Mouse (Mus musculus) limb, embryonic 14.5 days (tissue): ENCODE results near the gene Strip1. TPM values are rescaled to one million over a fixed set of nuclear protein-coding genes. Genes with fewer than 3 reads are reported as not detected.

Source experiments
- ATAC-seq: fragments of 200-750 bp; cut with Nextera tagmentation; 2 replicates; pipeline ENCODE4 v1.8.0; 2017; ENCODE audit warnings: low read depth, moderate number of reproducible peaks, moderate TSS enrichment; ENCODE audit not compliant: low FRiP score
- DNase-seq: peaks from one replicate; pipeline ENCODE4 v3.0.0-alpha.2; 2015; ENCODE audit warnings: low spot score
- H3K27ac ChIP-seq: fragments of 300-500 bp; sonication (generic); replicated peaks from 2 replicates; pipeline ENCODE4 v1.5.1; 2014; ENCODE audit warnings: low read depth, mild to moderate bottlenecking, low read length, moderate library complexity, mixed read lengths
- H3K27me3 ChIP-seq: fragments of 300-500 bp; sonication (generic); 2 replicates; pipeline ENCODE4 v1.6.1; 2014; ENCODE audit warnings: low read length, mixed read lengths; ENCODE audit not compliant: control insufficient read depth, insufficient read depth
- H3K36me3 ChIP-seq: fragments of 300-500 bp; sonication (generic); 2 replicates; pipeline ENCODE4 v1.6.1; 2014; ENCODE audit warnings: mild to moderate bottlenecking, low read length, moderate library complexity, mixed read lengths; ENCODE audit not compliant: control insufficient read depth, insufficient read depth
- H3K4me1 ChIP-seq: fragments of 300-500 bp; sonication (generic); 2 replicates; pipeline ENCODE4 v1.6.1; 2014; ENCODE audit warnings: antibody characterized with exemption, low read length, mixed read lengths; ENCODE audit not compliant: control insufficient read depth, insufficient read depth
- H3K4me2 ChIP-seq: fragments of 300-500 bp; sonication (generic); replicated peaks from 2 replicates; pipeline ENCODE4 v1.6.1; 2014; ENCODE audit warnings: low read depth, mild to moderate bottlenecking, low read length, moderate library complexity; ENCODE audit not compliant: severe bottlenecking
- H3K4me3 ChIP-seq: fragments of 300-500 bp; sonication (generic); replicated peaks from 2 replicates; pipeline ENCODE4 v1.5.1; 2014; ENCODE audit warnings: low read length
- H3K9ac ChIP-seq: fragments of 300-500 bp; sonication (generic); 2 replicates; pipeline ENCODE4 v1.6.1; 2014; ENCODE audit warnings: mild to moderate bottlenecking, low read depth, low read length, moderate library complexity; ENCODE audit not compliant: severe bottlenecking
- H3K9me3 ChIP-seq: fragments of 300-500 bp; sonication (generic); 2 replicates; pipeline ENCODE4 v1.6.1; 2016; ENCODE audit warnings: low read length; ENCODE audit not compliant: control insufficient read depth
- POLR2A ChIP-seq: fragments of 200-500 bp; IDR thresholded peaks from 2 replicates; pipeline ENCODE4 v1.8.0; 2012; ENCODE audit warnings: inconsistent platforms, mild to moderate bottlenecking, moderate library complexity, borderline replicate concordance; ENCODE audit not compliant: insufficient read depth, insufficient read length; ENCODE audit errors: extremely low read depth
- WGBS: fragments of 180-500 bp; shearing (Covaris S2); extraction: QIAGEN DNeasy Blood & Tissue Kit; methylation state at CpG from one replicate; pipeline ENCODE4 v1.1.7; 2014; 5-methylcytosine and 5-hydroxymethylcytosine counted together
- polyA plus RNA-seq, 2 experiments: library from polyadenylated mRNA; depleted of rRNA in 1 of 2; stranded (reverse) in 1 of 2; unstranded in 1 of 2; fragments of >200 nt; fragmentation: Nextera tagmentation in 1 of 2; extraction: Ambion mirVana in 1 of 2; gene quantifications; 2 replicates each; pipeline versions ENCODE4 v1.2.1 to v1.2.3; 2012 to 2014

Strip1 gene
- polyA plus RNA-seq, 2 experiments, result 59.7 to 74.1 TPM

- Histone ChIP-seq H3K9ac (no peak overlapping the region), H3K36me3 (no peaks in the 10 kb centered on the region), H3K4me3 (peak overlapping the region; percentile 54), H3K4me2 (peak overlapping the region; percentile 93), H3K27me3 (peaks cover 45% of the 10 kb centered on the region), H3K27ac (no peak overlapping the region), H3K4me1 (peaks cover 25% of the 10 kb centered on the region), H3K9me3 (no peaks in the 10 kb centered on the region)
- DNase-seq (no peak), ATAC-seq (no peak)
- WGBS, result 2% methylated on average over 26 of the region's 26 CpGs
- no peak for TF ChIP-seq POLR2A
Measured at GRCm38 (mm10) chr3:107596559-107596958, 34.9 kb downstream of the Strip1 start.

GRCm38 (mm10) chr3:107595938-107596461 is 35.5 kb downstream of the Strip1 start:
- peak overlapping the region; percentile 93 for H3K4me2 ChIP-seq
- TF ChIP-seq POLR2A, result no peak
- no peak overlapping the region for H3K27ac ChIP-seq
- H3K4me1 ChIP-seq, result peaks cover 25% of the 10 kb centered on the region
- peak overlapping the region; percentile 59 for H3K9ac ChIP-seq
- no peaks in the 10 kb centered on the region for H3K9me3 ChIP-seq
- WGBS, result 1% methylated on average over 34 of the region's 34 CpGs
- no peak for DNase-seq
- peaks cover 45% of the 10 kb centered on the region for H3K27me3 ChIP-seq
- H3K4me3 ChIP-seq, result peak overlapping the region; percentile 54
- no peaks in the 10 kb centered on the region for H3K36me3 ChIP-seq
- no peak for ATAC-seq

GRCm38 (mm10) chr3:107595264-107595937 is 36.1 kb downstream of the Strip1 start:
- peaks cover 45% of the 10 kb centered on the region for H3K27me3 ChIP-seq
- peak overlapping the region; percentile 59 for H3K9ac ChIP-seq
- WGBS, result 3% methylated on average over 31 of the region's 50 CpGs
- H3K4me2 ChIP-seq, result peak overlapping the region; percentile 93
- DNase-seq (no peak), ATAC-seq (peak; percentile 34; the same call in 1 of the 2 replicates)
- H3K4me3 ChIP-seq, result peak overlapping the region; percentile 54
- 0 out of 2 replicates have a peak overlapping the region, but pooled peaks have one; percentile 38 for H3K27ac ChIP-seq
- no peaks in the 10 kb centered on the region for H3K36me3 ChIP-seq
- no peaks in the 10 kb centered on the region for H3K9me3 ChIP-seq
- no peak for TF ChIP-seq POLR2A
- peaks cover 25% of the 10 kb centered on the region for H3K4me1 ChIP-seq

- H3K27ac ChIP-seq, result 0 out of 2 replicates have a peak within 1 kb of the TSS, but pooled peaks have one; percentile 38
- H3K4me1 ChIP-seq, result peaks cover 21% of the 10 kb centered on the region
- WGBS, result 0% methylated on average over 31 of the region's 46 CpGs
- peak within 1 kb of the TSS; percentile 93 for H3K4me2 ChIP-seq
- peak within 1 kb of the TSS; percentile 59 for H3K9ac ChIP-seq
- H3K36me3 ChIP-seq, result no peaks in the 10 kb centered on the region
- no peak for DNase-seq
- 0 out of 2 replicates have a peak, but pooled peaks have one; percentile 38 for ATAC-seq
- TF ChIP-seq POLR2A, result no peak
- peaks cover 45% of the 10 kb centered on the region for H3K27me3 ChIP-seq
- peak within 1 kb of the TSS; percentile 54 for H3K4me3 ChIP-seq
- no peaks in the 10 kb centered on the region for H3K9me3 ChIP-seq
Measured at GRCm38 (mm10) chr3:107594662-107595263, 36.7 kb downstream of the Strip1 start, which contains the start of gene Alx3. Gene Alx3, plus strand, starts transcription at chr3:107595031.

- DNase-seq, result peak; percentile 7
- WGBS, result 12% methylated on average over 2 of the region's 2 CpGs
- H3K4me1 ChIP-seq, result peaks cover 17% of the 10 kb centered on the region; the same call in 1 of the 2 replicates
Measured at GRCm38 (mm10) chr3:107593632-107594031, 37.9 kb downstream of the Strip1 start.

More at GRCm38 (mm10) chr3:107593632-107594031, 37.9 kb downstream of the Strip1 start:
- Histone ChIP-seq H3K9ac (no peak overlapping the region), H3K27ac (no peak overlapping the region), H3K36me3 (no peaks in the 10 kb centered on the region), H3K27me3 (peaks cover 37% of the 10 kb centered on the region), H3K4me3 (no peak overlapping the region), H3K4me2 (no peak overlapping the region), H3K9me3 (no peaks in the 10 kb centered on the region)
- no peak for ATAC-seq
- TF ChIP-seq POLR2A, result no peak
